26 mouse cellular contexts compared by ENCODE assay signal in genomic region chr2:138338524-138338923, GRCm38 (mm10).
"Had no signal": no experiment of that assay in that cellular context is flagged by ENCODE, and none has a peak within 500 bp of the region (broad histone marks: within the 10 kb centered on the region; RNA-seq: fewer than 3 reads in every experiment).

No protein-coding gene starts in this region.

- H3K4me2 ChIP-seq: heart, embryonic 11.5 days; heart, embryonic 13.5 days; heart, embryonic 15.5 days; hindbrain, embryonic 13.5 days; hindbrain, embryonic 15.5 days; kidney, embryonic 15.5 days; limb, embryonic 13.5 days; limb, embryonic 15.5 days; liver, embryonic 12.5 days had no signal

- H3K4me1 ChIP-seq: heart, embryonic 13.5 days; heart, embryonic 15.5 days; hindbrain, embryonic 13.5 days; kidney, embryonic 15.5 days; liver, embryonic 12.5 days had no signal

- ATAC-seq: hindbrain, postnatal 0 days; intestine, embryonic 16.5 days; liver, embryonic 12.5 days had no signal

- H3K27me3 ChIP-seq: heart, embryonic 13.5 days; heart, embryonic 15.5 days; hindbrain, embryonic 13.5 days; hindbrain, embryonic 15.5 days; kidney, embryonic 15.5 days; limb, embryonic 13.5 days; limb, embryonic 15.5 days; liver, embryonic 12.5 days had no signal

- H3K36me3 ChIP-seq: heart, embryonic 13.5 days; heart, embryonic 15.5 days; hindbrain, embryonic 13.5 days; hindbrain, embryonic 15.5 days; kidney, embryonic 15.5 days; limb, embryonic 13.5 days; limb, embryonic 15.5 days; liver, embryonic 12.5 days had no signal

- H3K9me3 ChIP-seq: heart, embryonic 13.5 days; heart, embryonic 15.5 days; hindbrain, embryonic 13.5 days; hindbrain, embryonic 15.5 days; kidney, embryonic 15.5 days; limb, embryonic 13.5 days; limb, embryonic 15.5 days; liver, embryonic 12.5 days had no signal

- DNase-seq: gastrocnemius, postnatal 14 days; gastrocnemius, postnatal 36 days; heart, adult 11 months; heart, adult 2 months; heart, postnatal 14 days; heart, postnatal 36 days; kidney, adult 11 months; kidney, adult 2 months; kidney, adult 9 months; kidney, postnatal 14 days; kidney, postnatal 36 days; layer of hippocampus, adult 9-11 months; layer of hippocampus, postnatal 36 days; left cerebral cortex, postnatal 4 days had no signal

- H3K4me3 ChIP-seq: heart, adult 2 months; heart, embryonic 13.5 days; heart, embryonic 15.5 days; hindbrain, embryonic 13.5 days; hindbrain, embryonic 15.5 days; kidney, embryonic 15.5 days; limb, embryonic 13.5 days; limb, embryonic 15.5 days; liver, embryonic 12.5 days had no signal

- H3K9ac ChIP-seq: heart, embryonic 13.5 days; heart, embryonic 15.5 days; hindbrain, embryonic 13.5 days; hindbrain, embryonic 15.5 days; kidney, embryonic 15.5 days; limb, embryonic 13.5 days; limb, embryonic 15.5 days; liver, embryonic 12.5 days had no signal

- H3K27ac ChIP-seq: heart, adult 2 months; heart, embryonic 13.5 days; heart, embryonic 15.5 days; hindbrain, embryonic 13.5 days; hindbrain, embryonic 15.5 days; hindbrain, postnatal 0 days; kidney, embryonic 15.5 days; kidney, postnatal 0 days; limb, embryonic 13.5 days; limb, embryonic 15.5 days; liver, embryonic 12.5 days had no signal
